Mouse (Mus musculus) heart, postnatal 25 days (tissue): Measurements from ENCODE around the gene Mindy3. TPM values are rescaled to one million over a fixed set of nuclear protein-coding genes. Genes with fewer than 3 reads are reported as not detected.

Source experiments
- DNase-seq: peaks from one replicate; pipeline ENCODE4 v3.0.0; 2022; ENCODE audit warnings: low spot score
- intact Hi-C: fragments of 180-260 bp; cut with DNase I; formaldehyde crosslinking; loops from one replicate; pipeline ENCODE4 v1.15.1; 2025
- total RNA-seq, 2 experiments: library from RNA; stranded (reverse); gene quantifications; 2 replicates each; pipeline ENCODE4 v1.2.3; 2021

The Mindy3 gene
- total RNA-seq, 2 experiments from 2014 or later = 19.0 to 19.1 TPM

DNA sequence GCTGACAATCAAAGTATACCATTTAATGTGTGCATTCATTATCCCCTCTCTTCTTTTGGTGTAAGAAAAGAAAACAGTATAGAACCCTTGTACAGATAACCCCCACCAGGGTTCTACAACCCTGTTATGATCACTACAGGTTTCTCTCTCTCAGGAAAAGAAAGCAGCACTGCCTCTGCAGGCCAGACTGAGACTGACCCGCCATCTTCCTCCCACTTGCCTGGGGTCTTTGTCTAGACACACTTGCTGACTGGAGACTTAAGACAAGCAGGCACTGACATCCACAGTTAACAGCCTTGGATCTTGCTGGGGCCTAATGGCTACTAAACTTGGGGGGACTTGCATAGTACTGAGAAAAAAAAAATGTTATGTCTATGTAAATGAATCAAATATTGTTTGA lies 42.2 kb downstream of the Mindy3 start:
- DNase-seq = no peak
- intact Hi-C loops = no loop called here

DNA sequence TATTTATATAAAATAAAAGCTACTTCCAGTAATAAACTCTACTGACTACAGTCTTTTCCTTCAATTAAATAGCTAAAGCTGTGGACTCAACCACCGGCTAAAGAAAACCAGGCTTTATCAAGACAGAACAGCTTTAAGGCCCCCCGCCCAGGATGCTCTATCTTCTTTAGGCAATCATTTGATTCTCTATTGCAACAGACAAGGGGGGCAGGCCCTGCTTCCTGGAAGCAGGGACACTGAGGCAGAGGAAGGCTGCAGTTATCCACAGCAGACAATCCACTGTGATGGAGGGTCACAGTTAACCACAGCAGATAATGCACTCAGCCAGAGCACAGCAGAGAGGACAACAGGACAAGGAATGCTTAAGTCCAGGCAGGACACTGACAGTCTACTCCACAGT lies 46.4 kb downstream of the Mindy3 start:
- DNase-seq = no peak
- intact Hi-C loops = no loop called here

DNA sequence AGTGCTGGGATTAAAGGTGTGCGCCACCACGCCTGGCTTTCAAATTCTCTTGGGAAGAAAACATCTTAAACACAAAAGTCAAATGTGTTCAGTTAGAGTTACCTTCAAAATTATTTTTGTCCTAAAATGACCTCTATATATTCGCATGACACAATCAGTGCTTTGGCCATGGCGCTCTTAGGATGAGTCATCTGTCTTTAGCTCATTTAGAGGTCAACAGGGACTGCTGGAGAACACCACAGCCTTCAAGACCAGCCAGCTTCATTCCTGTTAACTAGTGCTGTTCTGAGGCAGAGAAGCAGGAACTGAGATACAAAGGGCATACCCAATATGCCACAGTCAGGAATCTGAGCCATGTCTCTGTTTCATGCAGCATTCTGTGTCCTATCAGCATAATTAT lies 47.9 kb downstream of the Mindy3 start:
- intact Hi-C loops = no loop called here
- no peak for DNase-seq

DNA sequence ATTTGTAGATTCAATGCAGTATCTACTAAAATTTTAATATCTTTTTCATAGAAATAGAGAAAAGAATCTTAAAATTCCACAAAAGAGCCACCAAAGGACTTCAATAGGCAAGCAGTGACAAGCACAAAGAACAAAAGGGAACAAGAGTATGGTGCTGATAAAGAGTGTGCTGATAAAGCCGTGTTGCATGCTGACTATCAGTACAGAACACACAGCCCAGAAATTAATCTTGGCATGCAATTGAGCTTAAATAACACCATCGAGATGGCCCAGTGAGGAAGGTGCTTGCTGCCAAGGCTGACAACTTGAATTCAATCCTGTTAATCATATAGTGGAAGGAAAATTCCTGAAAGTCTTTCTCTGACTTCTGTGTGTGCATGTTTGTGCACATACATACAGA lies 50.8 kb downstream of the Mindy3 start:
- no peak for DNase-seq
- intact Hi-C loops = no loop called here

DNA sequence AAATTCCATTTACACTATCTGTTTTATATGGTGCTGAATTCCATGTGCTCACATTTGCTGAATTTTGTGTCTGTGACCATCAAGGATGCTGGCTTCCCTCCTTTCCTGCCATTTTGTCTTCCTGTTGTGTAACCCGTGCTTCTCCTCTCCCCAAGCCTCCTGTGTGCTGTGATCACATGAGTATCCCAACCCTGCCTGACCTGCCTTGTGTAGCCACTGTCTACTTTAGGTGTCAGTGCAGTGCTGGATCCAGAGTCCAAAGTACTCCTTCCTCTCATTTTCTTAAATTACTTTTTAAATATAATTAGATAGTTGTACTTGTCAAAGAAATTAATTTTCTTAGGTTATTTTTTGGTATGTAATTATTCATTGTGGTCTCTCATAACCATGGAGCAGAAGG lies 51.3 kb downstream of the Mindy3 start:
- no peak for DNase-seq
- intact Hi-C loops = no loop called here

DNA sequence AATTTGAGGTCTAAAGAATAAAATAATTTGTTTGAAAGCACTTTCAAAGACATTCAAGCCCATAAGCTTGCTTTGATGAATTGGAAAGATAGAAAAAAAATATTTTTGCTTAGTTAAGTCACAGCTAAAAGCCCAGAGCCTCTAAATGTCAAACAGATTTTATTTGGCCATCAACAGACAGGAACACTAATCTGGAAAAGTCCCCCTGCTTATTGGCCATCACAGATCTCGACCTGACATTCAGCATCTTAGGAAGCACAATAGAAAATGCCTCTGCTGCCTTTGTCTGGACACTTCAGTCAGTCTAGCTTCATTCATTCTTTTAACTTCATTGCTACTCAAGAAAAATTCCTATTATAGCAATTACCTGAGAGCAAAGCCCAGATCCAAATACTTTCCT lies 58.0 kb downstream of the Mindy3 start:
- intact Hi-C loops = no loop called here
- no peak for DNase-seq

DNA sequence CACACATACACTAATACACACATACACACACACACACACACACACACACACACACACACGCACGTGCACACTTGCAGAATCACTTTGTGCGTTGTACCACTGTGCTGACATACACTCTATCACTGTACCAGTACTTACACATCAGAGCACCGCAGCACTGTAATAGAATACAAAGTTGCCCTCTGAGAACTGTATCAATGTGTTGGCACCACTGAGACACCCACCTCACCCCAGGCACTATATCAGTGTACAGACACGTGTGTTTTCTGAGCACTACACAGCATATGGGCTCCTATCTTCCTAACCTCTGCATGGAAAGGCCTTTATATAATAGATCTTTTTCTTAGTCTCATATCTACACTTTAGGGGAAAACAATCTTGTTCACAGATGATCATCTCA lies 64.4 kb downstream of the Mindy3 start:
- intact Hi-C loops = no loop called here
- no peak for DNase-seq

DNA sequence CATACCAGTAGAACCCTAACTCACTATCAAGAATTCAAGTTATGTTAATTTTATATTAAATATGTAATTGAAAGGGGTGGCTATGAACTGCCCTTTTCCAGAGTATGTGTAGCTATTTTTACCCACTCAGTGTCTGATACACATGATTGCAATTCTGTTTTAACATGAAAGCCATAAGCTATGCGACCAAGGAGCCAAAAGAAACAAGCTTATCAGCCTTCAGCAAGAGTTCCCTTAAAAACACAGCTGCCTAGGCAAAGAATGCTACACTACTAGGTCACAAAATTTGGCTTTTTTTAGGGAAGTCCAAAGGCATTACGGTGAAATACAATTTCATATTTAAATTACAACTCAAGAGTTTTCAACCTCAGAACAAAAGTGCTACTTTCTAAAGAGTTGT lies 70.4 kb downstream of the Mindy3 start:
- DNase-seq = no peak
- intact Hi-C loops = no loop called here

DNA sequence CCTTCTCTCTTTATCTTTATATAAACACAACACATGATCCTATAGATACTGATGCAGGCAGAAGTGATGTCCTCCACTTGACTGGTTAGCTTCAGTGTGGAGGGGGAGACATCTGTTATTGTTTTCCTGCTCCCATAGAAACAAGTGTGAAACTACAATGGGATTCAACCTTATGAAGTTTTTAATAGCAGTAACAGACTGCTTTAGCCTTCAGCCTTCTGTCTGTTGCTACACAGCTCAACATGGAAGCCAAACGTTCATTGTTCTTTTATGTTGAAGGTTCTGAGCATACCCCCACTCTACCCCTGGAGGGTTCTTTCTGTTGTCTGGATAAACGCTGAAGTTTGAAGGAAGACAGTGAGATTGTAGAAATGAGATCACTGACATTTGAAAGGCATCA lies 87.3 kb downstream of the Mindy3 start:
- DNase-seq = no peak
- intact Hi-C loops = no loop called here

DNA sequence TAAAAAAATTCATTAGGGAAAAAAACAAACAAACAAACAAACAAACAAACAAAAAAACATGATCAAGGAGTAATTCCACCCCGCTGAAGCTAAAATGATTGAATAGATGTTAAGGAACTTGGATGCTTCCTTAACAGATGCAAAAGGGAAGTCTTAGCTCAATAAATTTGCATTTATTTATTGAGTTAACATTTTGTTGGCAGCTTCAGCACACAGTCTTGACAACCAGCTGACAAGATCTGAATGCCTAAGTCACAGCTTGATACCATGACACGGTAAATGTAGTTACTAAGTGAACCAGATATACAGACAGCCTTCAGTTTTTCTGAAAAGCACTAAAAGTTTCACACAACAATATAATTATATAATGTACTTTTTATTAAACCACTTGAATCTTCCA lies 89.7 kb downstream of the Mindy3 start:
- intact Hi-C loops = no loop called here
- DNase-seq = no peak

DNA sequence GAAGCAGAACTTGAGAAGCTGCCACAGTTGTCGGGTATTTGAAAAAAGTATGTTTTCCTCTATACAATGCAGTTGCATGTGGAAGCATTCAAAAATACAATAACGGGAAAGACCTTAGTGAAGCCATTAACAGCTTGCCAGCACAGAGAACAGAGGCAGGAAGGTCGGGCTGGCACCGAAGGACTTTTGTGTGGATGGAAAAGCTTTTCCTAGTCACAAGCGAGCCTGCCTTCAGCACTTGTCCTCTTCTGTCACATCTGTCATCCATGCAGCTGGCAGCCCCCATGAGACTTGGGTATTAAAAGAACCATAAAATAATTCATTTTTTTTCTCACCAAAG lies 90.2 kb downstream of the Mindy3 start:
- intact Hi-C loops = no loop called here
- DNase-seq = no peak

DNA sequence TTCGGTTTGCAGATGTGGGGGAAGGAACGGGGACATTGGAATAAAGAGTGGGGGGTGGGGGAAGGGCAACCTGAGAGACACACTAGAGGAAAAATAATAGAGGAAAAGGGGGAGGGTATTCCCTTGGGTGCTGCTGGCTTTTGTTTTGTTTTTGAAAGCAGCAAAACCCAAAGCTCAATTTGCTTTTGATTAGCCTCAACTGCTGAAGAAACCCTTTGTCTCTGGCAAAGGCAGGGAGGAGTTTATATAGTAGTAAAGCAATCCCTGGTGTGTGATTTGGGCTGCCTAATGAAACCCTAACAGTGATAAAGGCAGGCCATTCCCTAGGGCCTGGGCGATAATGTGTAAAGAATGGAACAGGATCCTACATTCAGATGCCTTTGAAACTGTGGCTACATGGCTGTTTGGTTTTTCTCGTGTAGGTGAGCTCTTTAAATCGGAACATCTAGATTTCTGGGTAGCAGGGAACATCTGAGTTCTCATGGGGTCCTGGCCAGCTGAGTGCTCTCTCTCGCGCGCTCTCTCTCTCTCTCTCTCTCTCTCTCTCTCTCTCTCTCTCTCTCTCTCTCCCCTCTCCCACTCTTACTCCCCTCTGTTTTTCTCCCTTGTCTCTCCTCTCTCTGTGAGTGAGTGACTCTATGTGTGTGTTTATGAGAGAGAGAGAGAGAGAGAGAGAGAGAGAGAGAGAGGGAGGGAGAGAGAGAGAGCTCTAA lies 90.8 kb downstream of the Mindy3 start:
- DNase-seq = no peak
- intact Hi-C loops = no loop called here

DNA sequence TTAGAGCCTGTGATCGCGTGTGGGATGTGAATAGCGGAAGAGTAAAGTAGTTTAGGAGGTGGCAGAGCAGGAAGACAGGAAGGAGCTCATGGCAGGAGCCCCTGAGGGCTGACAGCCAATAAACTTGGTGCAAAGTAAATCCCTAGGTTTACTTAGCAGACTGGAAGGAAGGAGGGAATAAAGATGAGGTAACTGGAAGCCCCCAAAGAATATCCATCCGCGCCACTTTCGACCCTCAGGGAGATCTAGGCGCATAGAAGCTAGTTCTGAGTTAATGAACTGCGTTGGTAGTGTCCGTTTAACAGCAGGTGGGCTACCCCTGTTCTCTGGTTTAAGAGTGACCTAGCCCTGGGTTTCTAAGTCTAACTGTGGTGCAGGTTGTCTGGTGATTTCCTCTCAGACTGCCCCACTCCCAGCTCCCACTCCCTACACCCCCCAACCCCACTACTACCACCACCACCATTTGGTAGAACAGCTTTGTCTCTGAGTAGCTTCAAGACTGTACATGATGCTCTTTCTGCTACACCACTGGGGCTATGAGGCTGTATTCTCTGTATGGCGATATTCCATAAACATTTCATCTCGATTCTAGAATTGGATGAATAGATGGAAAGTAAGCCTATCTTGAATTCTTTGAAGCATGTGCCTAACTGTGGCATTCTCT lies 91.4 kb downstream of the Mindy3 start:
- intact Hi-C loops = no loop called here

DNA sequence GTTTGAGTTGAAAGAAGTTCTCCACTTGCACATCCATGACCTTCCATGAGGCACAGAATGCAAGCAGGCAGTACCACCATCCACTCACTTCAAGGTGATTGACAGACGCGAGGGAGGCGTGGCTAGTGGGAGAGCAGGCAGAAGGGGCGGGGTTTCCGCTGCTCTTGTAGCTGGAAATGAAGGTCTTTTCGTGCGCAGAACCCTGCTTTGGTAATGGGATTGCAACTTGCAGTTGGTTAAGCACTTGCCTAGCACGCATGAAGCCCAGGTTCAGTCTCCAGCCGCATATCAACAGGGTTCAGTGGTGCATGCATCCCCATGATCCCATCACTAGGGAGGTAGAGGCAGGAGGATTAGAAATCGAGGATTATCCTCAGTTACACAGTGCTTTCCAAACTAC lies 92.1 kb downstream of the Mindy3 start:
- DNase-seq = no peak
- intact Hi-C loops = no loop called here

More for the DNA sequence above, 91.4 kb downstream of the Mindy3 start:
- DNase-seq = no peak

DNA sequence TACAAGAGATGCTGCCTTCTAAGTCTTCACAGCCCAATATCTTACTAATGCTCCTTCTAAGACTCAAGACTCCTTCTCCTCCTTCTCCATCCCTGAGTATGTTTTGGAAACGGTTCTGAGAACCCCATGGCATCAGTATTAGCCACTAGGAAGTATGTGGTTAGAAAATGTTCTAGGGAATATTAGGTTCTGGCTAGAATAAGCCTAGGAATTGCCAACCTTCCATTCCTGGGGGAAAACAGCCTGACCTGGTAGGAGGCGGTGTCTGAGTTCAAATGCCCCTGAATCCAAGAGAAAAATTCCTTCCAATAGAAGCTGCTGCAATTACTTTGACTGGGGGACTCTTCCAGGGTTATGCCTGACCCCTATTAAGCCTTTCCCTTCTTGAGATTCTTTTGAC lies 93.4 kb downstream of the Mindy3 start:
- intact Hi-C loops = no loop called here
- no peak for DNase-seq

DNA sequence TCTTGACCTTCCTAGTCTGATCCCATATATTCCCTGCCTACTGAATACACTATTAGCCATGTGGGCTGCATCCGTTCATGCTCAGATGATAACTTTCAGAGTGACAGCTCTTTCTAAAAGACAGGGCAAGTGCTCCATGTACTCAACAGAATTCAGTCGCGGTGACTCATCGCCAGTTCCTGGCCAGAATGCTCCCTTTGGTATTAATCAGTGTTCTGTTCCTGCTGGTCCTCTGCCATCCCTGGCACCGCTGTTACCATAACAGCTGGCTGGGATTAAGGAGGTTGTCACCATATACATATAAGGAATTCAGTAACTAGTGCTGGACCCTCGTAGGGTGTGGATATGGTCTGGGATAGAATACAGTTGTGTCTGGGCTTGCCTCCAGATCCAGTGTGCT lies 93.9 kb downstream of the Mindy3 start:
- DNase-seq = peak; percentile 81
- intact Hi-C loops = no loop called here

DNA sequence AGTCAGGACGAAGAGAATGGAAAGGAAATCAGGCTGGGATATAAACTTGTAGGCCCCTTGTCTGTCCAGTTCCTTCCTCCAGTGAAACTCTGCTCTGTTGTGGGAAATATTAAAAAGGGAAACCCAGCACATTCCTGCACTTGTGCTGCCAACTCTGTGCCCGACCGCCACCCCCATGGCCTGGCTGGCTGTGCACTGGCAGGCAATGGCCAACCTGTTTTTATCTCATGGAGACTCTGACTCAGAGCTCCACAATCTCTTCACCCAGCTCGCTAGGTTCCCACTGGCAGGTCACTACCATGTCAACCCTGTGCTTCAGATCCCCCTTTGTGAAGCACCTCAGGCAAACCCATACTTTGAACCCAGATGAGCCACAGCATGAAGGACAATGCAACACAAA lies 98.4 kb downstream of the Mindy3 start:
- intact Hi-C loops = no loop called here

DNA sequence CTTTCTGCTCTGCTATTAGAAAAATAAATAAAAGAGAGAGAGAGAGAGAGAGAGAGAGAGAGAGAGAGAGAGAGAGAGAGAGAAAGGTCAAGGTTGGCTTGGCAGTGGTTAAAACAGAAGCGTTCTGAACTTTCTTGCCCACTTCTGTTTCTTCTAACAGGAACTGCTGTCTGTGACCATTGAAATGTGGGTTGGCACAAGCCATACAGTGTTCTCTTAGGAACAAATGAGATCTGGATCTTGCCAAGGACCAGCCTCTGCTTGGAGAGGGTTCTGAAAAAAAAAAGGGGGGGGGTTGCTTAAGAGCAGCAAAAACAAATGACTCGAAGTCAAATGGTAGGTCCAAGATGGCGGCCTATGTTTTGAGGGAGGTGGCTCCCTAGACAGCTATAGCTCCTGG lies 100.6 kb downstream of the Mindy3 start:
- DNase-seq = no peak
- intact Hi-C loops = no loop called here

More for the DNA sequence above, 98.4 kb downstream of the Mindy3 start:
- no peak for DNase-seq

DNA sequence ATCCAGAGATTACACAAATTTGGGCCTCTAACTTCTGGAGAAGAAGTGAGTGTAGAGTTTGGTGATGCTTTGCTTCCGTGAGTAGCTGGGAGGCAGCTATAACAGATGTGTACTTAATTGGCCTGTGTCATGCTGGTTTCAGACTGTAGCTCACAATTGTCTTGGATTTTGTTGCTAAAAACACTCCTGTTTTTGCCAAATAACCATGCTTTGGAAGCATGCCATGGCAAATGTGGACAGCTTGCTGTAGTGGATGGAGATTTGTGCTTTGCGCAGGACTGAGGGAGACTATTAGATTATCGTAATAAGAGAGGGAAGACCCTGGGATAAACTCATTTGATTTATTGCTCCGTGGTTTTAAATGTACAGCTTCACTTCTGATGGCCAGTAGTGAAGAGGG lies 101.2 kb downstream of the Mindy3 start:
- DNase-seq = no peak
- intact Hi-C loops = no loop called here

DNA sequence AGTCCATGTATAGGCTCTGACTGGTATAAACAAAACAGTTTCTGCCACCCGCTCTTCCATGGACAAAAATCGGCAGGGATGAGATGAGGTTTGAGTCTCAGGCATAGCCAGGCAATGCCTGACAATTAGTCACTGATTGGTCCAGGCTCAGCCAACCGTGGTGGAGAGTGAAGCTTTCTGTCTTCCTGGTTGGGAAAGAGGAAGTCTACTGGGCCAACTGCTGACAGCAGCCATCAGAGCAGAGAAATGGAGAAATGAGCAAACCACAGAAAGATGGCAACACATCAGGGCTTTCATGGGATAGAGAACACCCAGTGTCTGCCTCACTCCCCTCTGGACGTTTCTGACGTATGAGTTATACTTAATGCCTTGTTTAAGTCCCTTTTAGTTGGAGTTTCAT lies 101.9 kb downstream of the Mindy3 start:
- peak; percentile 43 for DNase-seq
- intact Hi-C loops = no loop called here

DNA sequence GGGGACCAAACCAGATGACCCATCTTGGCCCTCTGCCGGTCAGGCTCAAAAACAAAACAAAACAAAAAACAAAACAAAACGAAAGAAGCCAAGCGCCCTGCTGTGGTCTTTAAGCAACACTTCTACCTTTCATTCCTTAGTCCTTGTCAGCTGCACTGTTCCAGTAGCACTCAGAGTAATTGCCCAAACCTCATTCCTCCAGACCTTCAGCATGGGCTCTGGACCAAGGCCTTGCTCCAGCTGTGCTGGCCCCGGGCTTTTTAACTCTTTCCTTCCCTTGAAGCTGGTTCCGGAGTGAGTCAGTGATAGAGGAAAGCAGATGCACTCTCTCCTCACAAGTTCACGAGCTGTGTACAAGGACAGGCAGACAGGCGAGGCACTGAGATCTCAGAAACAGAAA lies 102.9 kb downstream of the Mindy3 start:
- peak; percentile 35 for DNase-seq

DNA sequence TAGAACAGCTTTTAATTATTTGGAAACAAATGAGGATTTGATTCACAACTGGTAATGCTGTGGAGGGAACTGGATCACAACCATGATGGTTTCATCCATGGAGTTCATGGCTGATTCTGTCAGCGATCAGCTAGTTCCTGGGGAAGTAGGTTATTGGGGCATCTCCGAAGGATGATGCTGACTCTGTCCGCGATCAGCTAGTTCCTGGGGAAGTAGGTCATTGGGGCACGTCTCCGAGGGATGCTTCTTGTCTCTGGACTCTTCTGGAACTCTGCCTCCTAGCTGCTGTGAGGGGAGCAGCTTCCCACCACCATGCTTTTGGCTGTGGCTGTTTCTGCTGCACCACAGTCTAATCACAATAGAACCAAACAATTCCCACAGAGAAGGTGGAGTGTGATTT lies 105.2 kb downstream of the Mindy3 start:
- intact Hi-C loops = no loop called here

More for the DNA sequence above, 102.9 kb downstream of the Mindy3 start:
- intact Hi-C loops = no loop called here

More for the DNA sequence above, 105.2 kb downstream of the Mindy3 start:
- DNase-seq = no peak
